Mouse (Mus musculus): ENCODE measurements around the gene Baz2a. TPM values are rescaled to one million over a fixed set of nuclear protein-coding genes. Genes with fewer than 3 reads are reported as not detected.
"Not testable (repeated sequence)": the region's sequence is repeated elsewhere in the genome, so short reads cannot be mapped to it uniquely, and the experiment has no call there.

Gene Baz2a
- 70.1 and 75.0 TPM in 2 replicates for total RNA-seq (2017)

DNA sequence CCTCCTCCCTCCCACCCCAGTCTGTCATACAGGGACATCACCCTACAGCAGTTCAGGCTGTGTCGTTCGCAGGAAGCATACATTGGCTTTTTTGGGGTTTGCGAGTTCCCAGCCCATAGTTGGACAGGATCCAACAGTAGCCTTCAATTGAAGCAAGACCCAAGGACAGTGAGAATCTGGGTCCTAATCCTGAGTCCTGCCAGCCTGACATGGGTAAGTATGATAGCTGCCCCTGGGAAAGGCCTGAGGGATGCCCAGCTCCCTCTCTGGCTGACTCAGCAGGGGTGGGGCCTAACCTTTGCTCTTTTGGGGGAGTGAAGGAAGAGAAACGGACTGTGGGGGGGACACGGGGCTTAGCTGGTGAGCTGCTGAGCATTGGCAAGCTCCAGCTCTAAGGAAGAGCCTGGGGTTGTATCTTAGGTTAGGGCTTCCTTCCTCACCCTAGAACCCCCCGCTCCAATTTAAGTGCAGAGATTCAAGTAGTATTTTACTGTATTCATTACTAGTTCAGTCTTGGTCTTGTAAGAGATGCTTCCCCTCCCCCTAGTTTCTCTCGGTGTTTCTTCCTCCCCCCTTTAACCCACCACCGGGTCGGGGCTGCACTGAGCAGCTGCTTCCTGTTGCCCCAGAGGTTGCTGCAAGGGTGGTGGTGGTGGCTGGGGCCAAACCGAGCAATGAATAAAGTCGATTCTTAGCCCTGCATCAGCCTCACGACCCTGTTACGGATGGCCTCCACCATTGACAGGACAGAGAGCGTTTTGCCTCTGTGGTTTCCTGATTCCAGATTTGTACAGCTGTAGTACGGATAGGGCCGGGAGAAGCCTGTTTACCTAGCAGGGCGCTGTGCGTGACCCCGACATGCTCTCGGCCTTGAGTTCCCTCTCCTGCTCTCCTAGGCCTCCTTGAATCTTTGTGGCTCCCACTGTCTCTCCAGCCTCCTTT lies at the start of gene Baz2a:
Baz2a (plus strand) TSS at position 14 of the 942 bp plus-strand sequence.
- ATAC-seq (ENCODE audit: extremely low read depth, insufficient number of reproducible peaks, low FRiP score, poor library complexity, severe bottlenecking): peak; percentile 24; the same call in 1 of the 2 replicates

- no peak for ATAC-seq (ENCODE audit: extremely low read depth, insufficient number of reproducible peaks, low FRiP score, poor library complexity, severe bottlenecking)
These were observed 49.7 kb upstream of the Baz2a start for GRCm38 (mm10) chr10:128041636-128042035.

GRCm38 (mm10) chr10:128042466-128042865 lies 48.9 kb upstream of the Baz2a start:
- ATAC-seq (ENCODE audit: extremely low read depth, insufficient number of reproducible peaks, low FRiP score, poor library complexity, severe bottlenecking): no peak

- ATAC-seq (ENCODE audit: extremely low read depth, insufficient number of reproducible peaks, low FRiP score, poor library complexity, severe bottlenecking): no peak
These were observed 48.1 kb upstream of the Baz2a start for GRCm38 (mm10) chr10:128043041-128043835.

- ATAC-seq (ENCODE audit: extremely low read depth, insufficient number of reproducible peaks, low FRiP score, poor library complexity, severe bottlenecking): no peak
These were observed 43.2 kb upstream of the Baz2a start for GRCm38 (mm10) chr10:128048157-128048556.

- no peak for ATAC-seq (ENCODE audit: extremely low read depth, insufficient number of reproducible peaks, low FRiP score, poor library complexity, severe bottlenecking)
These were observed 41.6 kb upstream of the Baz2a start for GRCm38 (mm10) chr10:128049741-128050140.

- no peak for ATAC-seq (ENCODE audit: extremely low read depth, insufficient number of reproducible peaks, low FRiP score, poor library complexity, severe bottlenecking)
These were observed 41.0 kb upstream of the Baz2a start for GRCm38 (mm10) chr10:128050355-128050754.

GRCm38 (mm10) chr10:128051589-128051988 lies 39.8 kb upstream of the Baz2a start:
- no peak for ATAC-seq (ENCODE audit: extremely low read depth, insufficient number of reproducible peaks, low FRiP score, poor library complexity, severe bottlenecking)

DNA sequence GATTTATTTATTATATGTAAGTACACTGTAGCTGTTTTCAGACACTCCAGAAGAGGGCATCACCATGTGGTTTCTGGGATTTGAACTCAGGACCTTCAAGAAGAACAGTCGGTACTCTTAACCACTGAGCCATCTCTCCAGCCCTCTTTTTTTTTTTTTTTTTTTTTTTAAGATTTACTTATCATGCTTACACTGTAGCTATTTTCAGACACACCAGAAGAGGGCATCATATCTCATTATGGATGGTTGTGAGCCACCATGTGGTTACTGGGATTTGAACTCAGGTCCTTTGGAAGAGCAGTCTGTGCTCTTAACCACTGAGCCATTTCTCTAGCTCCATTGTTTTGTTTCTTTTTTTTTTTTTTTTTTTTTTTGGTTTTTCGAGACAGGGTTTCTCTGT lies 39.2 kb upstream of the Baz2a start:
- not testable (repeated sequence) for ATAC-seq (ENCODE audit: extremely low read depth, insufficient number of reproducible peaks, low FRiP score, poor library complexity, severe bottlenecking)

- ATAC-seq (ENCODE audit: extremely low read depth, insufficient number of reproducible peaks, low FRiP score, poor library complexity, severe bottlenecking): no peak
These were observed 38.4 kb upstream of the Baz2a start for GRCm38 (mm10) chr10:128053001-128053400.

- ATAC-seq (ENCODE audit: extremely low read depth, insufficient number of reproducible peaks, low FRiP score, poor library complexity, severe bottlenecking): no peak
These were observed 33.2 kb upstream of the Baz2a start for GRCm38 (mm10) chr10:128058184-128058583.

- peak; percentile 80 for ATAC-seq (ENCODE audit: extremely low read depth, insufficient number of reproducible peaks, low FRiP score, poor library complexity, severe bottlenecking)
These were observed 32.7 kb upstream of the Baz2a start, which contains the start of gene Ptges3 for GRCm38 (mm10) chr10:128058601-128059151. Gene Ptges3 (plus strand): TSS chr10:128058954.

- peak; percentile 68 for ATAC-seq (ENCODE audit: extremely low read depth, insufficient number of reproducible peaks, low FRiP score, poor library complexity, severe bottlenecking)
These were observed 32.0 kb upstream of the Baz2a start for GRCm38 (mm10) chr10:128059207-128059981.

- no peak for ATAC-seq (ENCODE audit: extremely low read depth, insufficient number of reproducible peaks, low FRiP score, poor library complexity, severe bottlenecking)
These were observed 30.3 kb upstream of the Baz2a start for GRCm38 (mm10) chr10:128061109-128061508.

- no peak for ATAC-seq (ENCODE audit: extremely low read depth, insufficient number of reproducible peaks, low FRiP score, poor library complexity, severe bottlenecking)
These were observed 29.0 kb upstream of the Baz2a start for GRCm38 (mm10) chr10:128062221-128062989.

DNA sequence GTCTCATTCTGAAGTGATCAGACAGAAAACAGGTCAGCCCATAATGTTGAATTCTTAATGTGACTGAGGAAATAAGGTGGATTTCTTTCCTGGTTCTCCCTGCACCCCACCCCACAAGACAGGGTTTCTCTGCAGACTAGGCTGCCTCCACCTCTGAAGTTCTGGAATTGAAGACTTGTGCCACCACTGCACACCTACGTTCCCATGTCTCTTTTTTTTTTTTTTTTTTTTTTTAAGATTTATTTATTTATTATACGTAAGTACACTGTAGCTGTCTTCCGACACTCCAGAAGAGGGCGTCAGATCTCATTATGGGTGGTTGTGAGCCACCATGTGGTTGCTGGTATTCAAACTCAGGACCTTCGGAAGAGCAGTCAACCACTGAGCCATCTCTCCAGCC lies 25.3 kb upstream of the Baz2a start:
- ATAC-seq (ENCODE audit: extremely low read depth, insufficient number of reproducible peaks, low FRiP score, poor library complexity, severe bottlenecking): no peak

DNA sequence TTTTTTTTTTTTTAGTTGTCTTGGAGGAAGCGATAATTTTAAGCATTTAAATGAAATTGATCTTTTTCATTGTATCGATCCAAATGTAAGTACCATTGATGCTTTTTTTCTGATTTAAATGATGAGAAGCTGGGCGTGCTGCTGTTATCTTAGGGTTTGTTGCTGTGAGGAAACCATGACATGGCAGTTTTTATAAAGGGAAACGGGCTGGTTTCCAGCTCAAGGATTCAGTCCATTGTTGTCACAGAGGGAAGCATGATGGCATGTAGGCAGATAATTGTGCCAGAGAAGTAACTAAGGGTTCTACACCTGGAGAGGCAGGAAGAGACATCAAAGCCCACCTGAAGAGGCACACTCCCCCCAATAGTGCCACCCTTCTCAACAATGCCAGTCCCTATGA lies 22.2 kb upstream of the Baz2a start:
- ATAC-seq (ENCODE audit: extremely low read depth, insufficient number of reproducible peaks, low FRiP score, poor library complexity, severe bottlenecking): no peak

- not testable (repeated sequence) for ATAC-seq (ENCODE audit: extremely low read depth, insufficient number of reproducible peaks, low FRiP score, poor library complexity, severe bottlenecking)
These were observed 20.9 kb upstream of the Baz2a start for GRCm38 (mm10) chr10:128070432-128070831.

All from neutrophil, adult 5-6 weeks (primary cell).